In genomic region chr11:48833078-48833730, GRCm38 (mm10) we compare ENCODE assay signal across 8 mouse cellular contexts. TPM values are rescaled to one million over a fixed set of nuclear protein-coding genes. Genes with fewer than 3 reads are reported as not detected.
DNase-seq lines count a peak whose midpoint lies in the region; ATAC-seq and TF ChIP-seq lines count a peak whose summit lies in the region.

No protein-coding gene starts in this region.

- no peak for ATAC-seq in kidney, postnatal 0 days (replicated peaks; ENCODE audit: low FRiP score, low read depth)
- no peak for ATAC-seq in embryonic facial prominence, embryonic 13.5 days (ENCODE audit: insufficient number of reproducible peaks, insufficient read depth, low FRiP score, low TSS enrichment, low read depth)
- ATAC-seq in intestine, postnatal 0 days, result no peak
- ATAC-seq in midbrain, postnatal 0 days (ENCODE audit: low FRiP score), result no peak

- no peaks in the 10 kb centered on the region for H3K9me3 ChIP-seq in kidney, postnatal 0 days (replicated peaks; ENCODE audit: low read length)
- no peaks in the 10 kb centered on the region for H3K9me3 ChIP-seq in embryonic facial prominence, embryonic 13.5 days
- no peaks in the 10 kb centered on the region for H3K9me3 ChIP-seq in intestine, postnatal 0 days (ENCODE audit: control insufficient read depth)
- no peaks in the 10 kb centered on the region for H3K9me3 ChIP-seq in midbrain, postnatal 0 days (ENCODE audit: low read length)

- H3K36me3 ChIP-seq in kidney, postnatal 0 days (ENCODE audit: insufficient read depth, low read length), result no peaks in the 10 kb centered on the region
- H3K36me3 ChIP-seq in embryonic facial prominence, embryonic 13.5 days, result no peaks in the 10 kb centered on the region
- H3K36me3 ChIP-seq in intestine, postnatal 0 days (ENCODE audit: control insufficient read depth, insufficient read depth), result no peaks in the 10 kb centered on the region
- no peaks in the 10 kb centered on the region for H3K36me3 ChIP-seq in midbrain, postnatal 0 days (ENCODE audit: insufficient read depth, low read length)

- H3K4me1 ChIP-seq in kidney, postnatal 0 days (replicated peaks; ENCODE audit: insufficient read depth, low read length), result peaks cover 3% of the 10 kb centered on the region; the same call in 1 of the 2 replicates
- H3K4me1 ChIP-seq in embryonic facial prominence, embryonic 13.5 days, result peaks cover 6% of the 10 kb centered on the region; the same call in 1 of the 2 replicates
- no peaks in the 10 kb centered on the region; the same call in 1 of the 2 replicates for H3K4me1 ChIP-seq in intestine, postnatal 0 days (replicated peaks; ENCODE audit: control insufficient read depth, insufficient read depth, low read length)
- H3K4me1 ChIP-seq in midbrain, postnatal 0 days (ENCODE audit: insufficient read depth, low read length), result no peaks in the 10 kb centered on the region

- peak overlapping the region; percentile 46 for H3K4me3 ChIP-seq in kidney, postnatal 0 days (replicated peaks; ENCODE audit: low read depth, low read length)
- H3K4me3 ChIP-seq in embryonic facial prominence, embryonic 13.5 days, result peak overlapping the region; percentile 63
- peak overlapping the region; percentile 69 for H3K4me3 ChIP-seq in intestine, postnatal 0 days (ENCODE audit: low read depth, low read length)
- peak overlapping the region; percentile 46 for H3K4me3 ChIP-seq in midbrain, postnatal 0 days (ENCODE audit: low read depth, low read length)

- no peaks in the 10 kb centered on the region for H3K27me3 ChIP-seq in kidney, postnatal 0 days (ENCODE audit: insufficient read depth, low read length)
- H3K27me3 ChIP-seq in embryonic facial prominence, embryonic 13.5 days, result peaks cover 14% of the 10 kb centered on the region
- H3K27me3 ChIP-seq in intestine, postnatal 0 days (replicated peaks; ENCODE audit: control insufficient read depth, insufficient read depth, low read length), result no peaks in the 10 kb centered on the region
- H3K27me3 ChIP-seq in midbrain, postnatal 0 days (ENCODE audit: insufficient read depth, low read length), result no peaks in the 10 kb centered on the region

- peak overlapping the region; percentile 50 for H3K4me2 ChIP-seq in kidney, postnatal 0 days (ENCODE audit: low read length)
- peak overlapping the region; percentile 59 for H3K4me2 ChIP-seq in embryonic facial prominence, embryonic 13.5 days
- H3K4me2 ChIP-seq in intestine, postnatal 0 days (replicated peaks; ENCODE audit: low read depth), result peak overlapping the region; percentile 71
- H3K4me2 ChIP-seq in midbrain, postnatal 0 days (ENCODE audit: low read depth, low read length, poor library complexity, severe bottlenecking), result peak overlapping the region; percentile 49

- H3K9ac ChIP-seq in kidney, postnatal 0 days (ENCODE audit: low read depth, low read length), result no peak overlapping the region
- H3K9ac ChIP-seq in embryonic facial prominence, embryonic 13.5 days, result no peak overlapping the region
- H3K9ac ChIP-seq in intestine, postnatal 0 days (ENCODE audit: low read depth, low read length), result no peak overlapping the region; the same call in 1 of the 2 replicates
- H3K9ac ChIP-seq in midbrain, postnatal 0 days (replicated peaks; ENCODE audit: low read length, poor library complexity, severe bottlenecking), result no peak overlapping the region

- WGBS in kidney, postnatal 0 days, result 36% methylated on average over 9 of the region's 9 CpGs
- 42% methylated on average over 8 of the region's 9 CpGs for WGBS in embryonic facial prominence, embryonic 13.5 days
- 35% methylated on average over 9 of the region's 9 CpGs for WGBS in intestine, postnatal 0 days
- WGBS in midbrain, postnatal 0 days, result 37% methylated on average over 9 of the region's 9 CpGs

- TF ChIP-seq CTCF in kidney, postnatal 0 days (IDR thresholded peaks at IDR 0.05; ENCODE audit: low read depth), result no peak
- TF ChIP-seq CTCF in intestine, postnatal 0 days (IDR thresholded peaks at IDR 0.05; ENCODE audit: low read depth), result no peak
- TF ChIP-seq CTCF in midbrain, postnatal 0 days (IDR thresholded peaks at IDR 0.05), result no peak

- no peak for DNase-seq in kidney, postnatal 0 days (ENCODE audit: low spot score)
- no peak for DNase-seq in kidney, adult 18-20 months
- DNase-seq in midbrain, postnatal 0 days (ENCODE audit: low spot score), result peak; percentile 11
- no peak for DNase-seq in spleen, adult 18-20 months
- DNase-seq in urinary bladder, adult 18-20 months (ENCODE audit: low spot score in 2 of 2), result no peak
- DNase-seq in right cerebral cortex, postnatal 10 days (ENCODE audit: low spot score in 2 of 2), result no peak

- H3K27ac ChIP-seq in kidney, postnatal 0 days, result no peak overlapping the region
- H3K27ac ChIP-seq in embryonic facial prominence, embryonic 13.5 days, result no peak overlapping the region
- no peak overlapping the region for H3K27ac ChIP-seq in intestine, postnatal 0 days (ENCODE audit: low read depth, low read length)
- no peak overlapping the region for H3K27ac ChIP-seq in midbrain, postnatal 0 days (ENCODE audit: low read depth, low read length)

RNA-seq across cellular contexts. Expression of gene Gm12184, which starts 6.7 kb away (rescaled TPM):
- polyA plus RNA-seq in kidney, postnatal 0 days (2015; fragmentation: Nextera tagmentation; extraction: Ambion mirVana), result 4.4 and 10.3 TPM in 2 replicates
- polyA plus RNA-seq in embryonic facial prominence, embryonic 13.5 days (2015; fragmentation: Nextera tagmentation; extraction: Ambion mirVana), result 3.4 and 3.6 TPM in 2 replicates
- polyA plus RNA-seq in intestine, postnatal 0 days (2015; fragmentation: Nextera tagmentation; extraction: Ambion mirVana), result 5.0 and 5.3 TPM in 2 replicates
- 4.3 and 8.2 TPM in 2 replicates for total RNA-seq in midbrain, postnatal 0 days (2014; rRNA removed)
- polyA plus RNA-seq in midbrain, postnatal 0 days (2015; fragmentation: Nextera tagmentation; extraction: Ambion mirVana), result 2.4 and 3.0 TPM in 2 replicates

RNA-seq across cellular contexts. Expression of gene Trim7, which starts 7.3 kb away (rescaled TPM):
- 10.2 and 10.5 TPM in 2 replicates for polyA plus RNA-seq in kidney, postnatal 0 days (2015; fragmentation: Nextera tagmentation; extraction: Ambion mirVana)
- polyA plus RNA-seq in embryonic facial prominence, embryonic 13.5 days (2015; fragmentation: Nextera tagmentation; extraction: Ambion mirVana), result 1.0 and 1.1 TPM in 2 replicates
- polyA plus RNA-seq in intestine, postnatal 0 days (2015; fragmentation: Nextera tagmentation; extraction: Ambion mirVana), result 0.38 and 0.56 TPM in 2 replicates
- total RNA-seq in midbrain, postnatal 0 days (2014; rRNA removed), result 7.7 and 8.6 TPM in 2 replicates
- 3.4 and 3.7 TPM in 2 replicates for polyA plus RNA-seq in midbrain, postnatal 0 days (2015; fragmentation: Nextera tagmentation; extraction: Ambion mirVana)

RNA-seq across cellular contexts. Expression of gene Trim41, which starts 16.1 kb away (rescaled TPM):
- polyA plus RNA-seq in kidney, postnatal 0 days (2015; fragmentation: Nextera tagmentation; extraction: Ambion mirVana), result 5.2 and 5.3 TPM in 2 replicates
- 8.3 and 8.7 TPM in 2 replicates for polyA plus RNA-seq in embryonic facial prominence, embryonic 13.5 days (2015; fragmentation: Nextera tagmentation; extraction: Ambion mirVana)
- 4.0 and 4.2 TPM in 2 replicates for polyA plus RNA-seq in intestine, postnatal 0 days (2015; fragmentation: Nextera tagmentation; extraction: Ambion mirVana)
- total RNA-seq in midbrain, postnatal 0 days (2014; rRNA removed), result 38.9 and 41.5 TPM in 2 replicates
- polyA plus RNA-seq in midbrain, postnatal 0 days (2015; fragmentation: Nextera tagmentation; extraction: Ambion mirVana), result 5.0 and 5.1 TPM in 2 replicates

RNA-seq across cellular contexts. Expression of gene Rack1, which starts 33.1 kb away (rescaled TPM):
- 732 and 795 TPM in 2 replicates for polyA plus RNA-seq in kidney, postnatal 0 days (2015; fragmentation: Nextera tagmentation; extraction: Ambion mirVana)
- polyA plus RNA-seq in embryonic facial prominence, embryonic 13.5 days (2015; fragmentation: Nextera tagmentation; extraction: Ambion mirVana), result 729 and 806 TPM in 2 replicates
- polyA plus RNA-seq in intestine, postnatal 0 days (2015; fragmentation: Nextera tagmentation; extraction: Ambion mirVana), result 435 and 447 TPM in 2 replicates
- total RNA-seq in midbrain, postnatal 0 days (2014; rRNA removed), result 932 and 1,043 TPM in 2 replicates
- 317 and 331 TPM in 2 replicates for polyA plus RNA-seq in midbrain, postnatal 0 days (2015; fragmentation: Nextera tagmentation; extraction: Ambion mirVana)

RNA-seq across cellular contexts. Expression of gene Irgm1, which starts 38.3 kb away (rescaled TPM):
- polyA plus RNA-seq in kidney, postnatal 0 days (2015; fragmentation: Nextera tagmentation; extraction: Ambion mirVana), result 32.0 and 33.2 TPM in 2 replicates
- 3.9 and 4.3 TPM in 2 replicates for polyA plus RNA-seq in embryonic facial prominence, embryonic 13.5 days (2015; fragmentation: Nextera tagmentation; extraction: Ambion mirVana)
- 14.5 and 15.0 TPM in 2 replicates for polyA plus RNA-seq in intestine, postnatal 0 days (2015; fragmentation: Nextera tagmentation; extraction: Ambion mirVana)
- total RNA-seq in midbrain, postnatal 0 days (2014; rRNA removed), result 6.2 and 7.6 TPM in 2 replicates
- polyA plus RNA-seq in midbrain, postnatal 0 days (2015; fragmentation: Nextera tagmentation; extraction: Ambion mirVana), result 4.9 and 5.8 TPM in 2 replicates
